13 mouse cellular contexts compared by ENCODE assay signal in genomic region chr17:77877016-77877415, GRCm38 (mm10).
"Had no signal": no experiment of that assay in that cellular context is flagged by ENCODE, and none has a peak within 500 bp of the region (broad histone marks: within the 10 kb centered on the region; RNA-seq: fewer than 3 reads in every experiment).

No protein-coding gene starts in this region.

- DNase-seq: liver; liver, embryonic 13.5 days; liver, postnatal 0 days; lung, postnatal 14 days; right cerebral cortex, adult 18-20 months; right cerebral cortex, postnatal 25 days had no signal

- H3K27ac ChIP-seq: limb, embryonic 12.5 days; liver, embryonic 13.5 days; lung, embryonic 15.5 days; midbrain, embryonic 12.5 days; neural tube, embryonic 13.5 days had no signal

- H3K4me1 ChIP-seq: limb, embryonic 12.5 days; liver, embryonic 13.5 days; lung, embryonic 15.5 days; neural tube, embryonic 13.5 days had no signal

- H3K9ac ChIP-seq: limb, embryonic 12.5 days; liver, embryonic 13.5 days; liver, postnatal 0 days; lung, embryonic 15.5 days; midbrain, embryonic 12.5 days; neural tube, embryonic 13.5 days had no signal

- H3K27me3 ChIP-seq: limb, embryonic 12.5 days; liver, embryonic 13.5 days; lung, embryonic 15.5 days; midbrain, embryonic 12.5 days; neural tube, embryonic 13.5 days had no signal

- ATAC-seq: inflammation-experienced regulatory T-cells, adult 6 months; intestine, postnatal 0 days; liver, postnatal 0 days; midbrain, embryonic 16.5 days had no signal

- H3K4me3 ChIP-seq: limb, embryonic 12.5 days; liver, embryonic 13.5 days; lung, embryonic 15.5 days; midbrain, embryonic 12.5 days; neural tube, embryonic 13.5 days had no signal

- H3K9me3 ChIP-seq: limb, embryonic 12.5 days; liver, embryonic 13.5 days; lung, embryonic 15.5 days; midbrain, embryonic 12.5 days; neural tube, embryonic 13.5 days had no signal

- H3K4me2 ChIP-seq: limb, embryonic 12.5 days; liver, embryonic 13.5 days; lung, embryonic 15.5 days; midbrain, embryonic 12.5 days; neural tube, embryonic 13.5 days had no signal

- H3K36me3 ChIP-seq: limb, embryonic 12.5 days; liver, embryonic 13.5 days; lung, embryonic 15.5 days; midbrain, embryonic 12.5 days; neural tube, embryonic 13.5 days had no signal
